Mouse (Mus musculus) mouse embryonic stem cell (cell line): ENCODE data around the gene Col19a1.

Source experiments
- in situ Hi-C, 2 experiments: fragments of 300-500 bp; cut with MboI; formaldehyde crosslinking; loops; 1 replicate in 1 of 2; 3 replicates in 1 of 2; pipeline ENCODE4 v1.14.3; 2019 to 2020; ENCODE audit warnings: low sequenced_read_pairs in 2 of 2, low pct_unique_long_range_greater_than_20kb in 1 of 2, mixed read lengths in 1 of 2; ENCODE audit not compliant: unreplicated experiment in 1 of 2

Gene Col19a1

GRCm38 (mm10) chr1:24248294-24249104, 338.8 kb downstream of the Col19a1 start:
- in situ Hi-C loops, result no loop called here

- in situ Hi-C loops, result no loop called here
These were observed 341.4 kb downstream of the Col19a1 start for GRCm38 (mm10) chr1:24245700-24246375.

- in situ Hi-C loops, result no loop called here
These were observed 342.3 kb downstream of the Col19a1 start for GRCm38 (mm10) chr1:24244931-24245330.

- in situ Hi-C loops, result no loop called here
These were observed 347.1 kb downstream of the Col19a1 start for GRCm38 (mm10) chr1:24240039-24240691.

GRCm38 (mm10) chr1:24236330-24236729, 350.9 kb downstream of the Col19a1 start:
- in situ Hi-C loops, result no loop called here

- in situ Hi-C loops, result no loop called here
These were observed 355.6 kb downstream of the Col19a1 start for GRCm38 (mm10) chr1:24231504-24232270.

GRCm38 (mm10) chr1:24230428-24230827, 356.8 kb downstream of the Col19a1 start:
- in situ Hi-C loops, result no loop called here

- in situ Hi-C loops, result no loop called here
These were observed 357.7 kb downstream of the Col19a1 start for GRCm38 (mm10) chr1:24229552-24229951.

- in situ Hi-C loops, result no loop called here
These were observed 360.1 kb downstream of the Col19a1 start for GRCm38 (mm10) chr1:24226941-24227711.

GRCm38 (mm10) chr1:24225825-24226526, 361.3 kb downstream of the Col19a1 start:
- in situ Hi-C loops, result no loop called here

- in situ Hi-C loops, result no loop called here
These were observed 364.2 kb downstream of the Col19a1 start for GRCm38 (mm10) chr1:24222981-24223612.

GRCm38 (mm10) chr1:24222231-24222630, 365.0 kb downstream of the Col19a1 start:
- in situ Hi-C loops, result no loop called here

GRCm38 (mm10) chr1:24219041-24219440, 368.2 kb downstream of the Col19a1 start:
- in situ Hi-C loops, result no loop called here
